Mouse (Mus musculus): ENCODE data around the gene Brinp3. TPM values are rescaled to one million over a fixed set of nuclear protein-coding genes. Genes with fewer than 3 reads are reported as not detected.

Brinp3 gene
- polyA plus RNA-seq, 1 experiment from 2014 or later: 0.11 TPM

DNA sequence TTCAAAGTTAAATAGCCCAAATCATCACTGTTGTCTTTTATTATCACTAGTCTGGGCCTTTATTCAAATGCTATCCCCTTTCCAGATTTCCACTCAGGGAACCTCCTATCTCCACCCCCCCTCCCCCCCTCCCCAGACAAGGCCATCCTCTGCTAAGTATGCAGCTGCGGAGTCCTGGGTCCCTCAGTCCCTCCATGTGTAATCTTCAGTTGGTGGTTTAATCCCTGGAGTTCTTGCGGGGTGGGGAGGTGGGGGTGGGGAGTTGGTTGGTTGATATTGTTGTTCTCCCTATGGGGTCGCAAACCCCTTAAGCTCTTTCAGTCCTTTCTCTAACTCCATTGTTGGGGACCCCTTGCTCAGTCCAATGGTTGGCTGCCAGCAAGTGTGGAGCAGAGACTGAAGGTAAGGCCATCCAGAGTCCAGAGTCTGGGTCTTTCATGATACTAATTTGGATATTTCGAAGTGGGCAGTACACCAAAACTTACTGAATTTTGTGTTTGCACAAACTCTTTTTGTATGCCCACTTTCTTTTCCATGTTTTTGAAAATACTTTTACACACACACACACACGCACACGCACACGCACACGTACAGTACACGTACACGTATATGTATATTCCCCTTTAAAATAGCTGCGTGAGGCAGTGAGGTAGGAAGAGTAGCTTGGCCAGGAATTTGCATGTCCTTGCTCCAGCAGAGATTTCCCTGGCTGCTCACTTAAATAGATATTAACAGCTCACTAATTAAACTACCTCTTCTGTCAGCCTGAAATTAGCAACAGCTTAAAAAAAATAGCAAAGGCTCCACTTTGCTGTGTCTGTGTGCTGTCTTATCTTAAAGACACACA, 29.4 kb downstream of the Brinp3 start:
- no peak overlapping the region for H3K9ac ChIP-seq (ENCODE audit: low read length)
- no peaks in the 10 kb centered on the region for H3K4me1 ChIP-seq (ENCODE audit: control insufficient read depth in 2 of 2, insufficient read depth in 2 of 2, low read length in 2 of 2)
- H3K9me3 ChIP-seq (ENCODE audit: control insufficient read depth, low read length): no peaks in the 10 kb centered on the region
- no peak overlapping the region for H3K4me2 ChIP-seq (ENCODE audit: low read length)
- no peak overlapping the region for H3K4me3 ChIP-seq (ENCODE audit: control insufficient read depth in 1 of 2, insufficient read depth in 1 of 2, low read depth in 1 of 2, low read length in 2 of 2)
- no peak overlapping the region for H3K27ac ChIP-seq (replicated peaks in 1 of 2; ENCODE audit: control insufficient read depth in 1 of 2, insufficient read depth in 1 of 2, low read depth in 2 of 2, low read length in 2 of 2)
- no peaks in the 10 kb centered on the region for H3K27me3 ChIP-seq (ENCODE audit: control insufficient read depth, insufficient read depth, low read length)
- ATAC-seq (ENCODE audit: insufficient number of reproducible peaks, insufficient read depth, low FRiP score, low read depth): no peak
- 74% methylated on average over 11 of the region's 11 CpGs for WGBS
- H3K36me3 ChIP-seq (ENCODE audit: control insufficient read depth, insufficient read depth, low read length): no peaks in the 10 kb centered on the region

DNA sequence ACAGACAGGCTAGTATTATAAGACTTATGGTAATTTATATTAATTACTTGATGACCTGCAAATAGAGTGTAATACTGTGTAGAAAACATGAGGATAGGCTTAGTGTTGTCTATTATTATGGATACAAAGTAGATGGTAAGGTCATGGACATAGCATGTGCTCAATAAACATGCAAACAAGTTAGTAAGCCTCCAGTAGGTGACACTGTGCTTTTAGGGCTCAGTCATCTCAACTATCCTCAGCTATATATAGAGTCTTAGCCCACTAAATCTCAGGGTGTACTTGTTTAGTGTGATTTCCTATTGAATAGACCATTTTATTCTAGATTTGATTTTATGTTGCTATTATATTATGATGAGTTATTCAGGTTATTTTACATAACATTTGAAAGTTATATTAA, 34.0 kb downstream of the Brinp3 start:
- H3K4me3 ChIP-seq (ENCODE audit: control insufficient read depth in 1 of 2, insufficient read depth in 1 of 2, low read depth in 1 of 2, low read length in 2 of 2): no peak overlapping the region
- H3K9me3 ChIP-seq (ENCODE audit: control insufficient read depth, low read length): no peaks in the 10 kb centered on the region
- H3K27me3 ChIP-seq (ENCODE audit: control insufficient read depth, insufficient read depth, low read length): no peaks in the 10 kb centered on the region
- H3K9ac ChIP-seq (ENCODE audit: low read length): no peak overlapping the region
- no peaks in the 10 kb centered on the region for H3K36me3 ChIP-seq (ENCODE audit: control insufficient read depth, insufficient read depth, low read length)
- H3K4me2 ChIP-seq (ENCODE audit: low read length): no peak overlapping the region
- H3K27ac ChIP-seq (replicated peaks in 1 of 2; ENCODE audit: control insufficient read depth in 1 of 2, insufficient read depth in 1 of 2, low read depth in 2 of 2, low read length in 2 of 2): no peak overlapping the region
- H3K4me1 ChIP-seq (ENCODE audit: control insufficient read depth in 2 of 2, insufficient read depth in 2 of 2, low read length in 2 of 2): no peaks in the 10 kb centered on the region
- ATAC-seq (ENCODE audit: insufficient number of reproducible peaks, insufficient read depth, low FRiP score, low read depth): no peak

DNA sequence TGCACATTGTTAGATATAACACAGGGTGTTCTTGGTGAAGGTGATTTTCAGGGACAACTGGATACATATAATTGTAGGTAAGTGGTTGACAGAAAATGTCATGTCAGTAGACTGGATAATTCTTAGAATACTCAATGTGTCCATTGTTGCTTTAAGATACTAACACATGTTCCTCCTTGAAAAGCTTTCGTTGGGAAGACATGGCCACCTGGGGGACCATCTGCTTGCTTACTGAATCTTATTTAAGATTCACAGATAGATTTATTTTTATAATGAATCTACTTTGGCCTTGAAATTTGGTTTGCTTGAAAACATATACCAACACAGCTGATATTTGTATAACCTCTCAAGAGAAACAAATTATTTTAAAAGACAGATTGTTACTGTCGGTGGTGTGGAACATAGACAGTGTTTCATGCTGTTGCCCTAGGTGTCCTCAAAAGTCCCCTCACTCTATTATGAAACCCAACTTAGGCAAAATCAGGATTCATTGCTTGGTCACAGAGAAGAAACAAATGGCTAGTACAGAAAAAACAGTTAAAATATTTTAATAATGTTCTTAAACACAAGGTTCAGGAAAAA, 52.4 kb downstream of the Brinp3 start:
- Histone ChIP-seq H3K36me3 (ENCODE audit: control insufficient read depth, insufficient read depth, low read length) (no peaks in the 10 kb centered on the region), H3K4me2 (ENCODE audit: low read length) (no peak overlapping the region), H3K9me3 (ENCODE audit: control insufficient read depth, low read length) (no peaks in the 10 kb centered on the region), H3K27ac (replicated peaks in 1 of 2; ENCODE audit: control insufficient read depth in 1 of 2, insufficient read depth in 1 of 2, low read depth in 2 of 2, low read length in 2 of 2) (no peak overlapping the region), H3K9ac (ENCODE audit: low read length) (no peak overlapping the region), H3K4me1 (ENCODE audit: control insufficient read depth in 2 of 2, insufficient read depth in 2 of 2, low read length in 2 of 2) (no peaks in the 10 kb centered on the region), H3K4me3 (ENCODE audit: control insufficient read depth in 1 of 2, insufficient read depth in 1 of 2, low read depth in 1 of 2, low read length in 2 of 2) (no peak overlapping the region), H3K27me3 (ENCODE audit: control insufficient read depth, insufficient read depth, low read length) (no peaks in the 10 kb centered on the region)
- no peak for ATAC-seq (ENCODE audit: insufficient number of reproducible peaks, insufficient read depth, low FRiP score, low read depth)
- 78% methylated on average over 2 of the region's 2 CpGs for WGBS

GRCm38 (mm10) chr1:146556982-146557381, 62.4 kb downstream of the Brinp3 start:
- Histone ChIP-seq H3K4me2 (ENCODE audit: low read length) (no peak overlapping the region), H3K4me1 (ENCODE audit: control insufficient read depth in 2 of 2, insufficient read depth in 2 of 2, low read length in 2 of 2) (no peaks in the 10 kb centered on the region), H3K9ac (ENCODE audit: low read length) (no peak overlapping the region), H3K9me3 (ENCODE audit: control insufficient read depth, low read length) (no peaks in the 10 kb centered on the region), H3K27me3 (ENCODE audit: control insufficient read depth, insufficient read depth, low read length) (no peaks in the 10 kb centered on the region), H3K4me3 (ENCODE audit: control insufficient read depth in 1 of 2, insufficient read depth in 1 of 2, low read depth in 1 of 2, low read length in 2 of 2) (no peak overlapping the region), H3K27ac (replicated peaks in 1 of 2; ENCODE audit: control insufficient read depth in 1 of 2, insufficient read depth in 1 of 2, low read depth in 2 of 2, low read length in 2 of 2) (no peak overlapping the region), H3K36me3 (ENCODE audit: control insufficient read depth, insufficient read depth, low read length) (no peaks in the 10 kb centered on the region)
- ATAC-seq (ENCODE audit: insufficient number of reproducible peaks, insufficient read depth, low FRiP score, low read depth): no peak

DNA sequence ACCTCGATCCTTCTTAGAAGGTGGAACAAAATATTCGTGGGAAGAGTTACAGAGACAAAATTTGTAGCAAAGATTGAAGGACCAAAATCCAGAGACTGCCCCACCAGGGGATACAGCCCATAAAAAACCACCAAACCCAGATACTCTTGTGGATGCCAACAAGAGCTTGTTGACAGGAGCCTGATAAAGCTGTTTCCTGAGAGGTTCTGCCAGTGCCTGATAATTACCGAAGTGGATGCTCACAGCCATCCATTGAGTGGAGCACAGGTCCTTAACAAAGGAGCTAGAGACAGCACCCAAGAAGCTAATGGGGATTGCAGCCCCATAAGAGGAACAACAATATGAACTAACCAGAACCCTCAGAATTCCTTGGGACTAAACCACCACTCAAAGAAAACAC, 67.6 kb downstream of the Brinp3 start:
- no peak overlapping the region for H3K4me3 ChIP-seq (ENCODE audit: control insufficient read depth in 1 of 2, insufficient read depth in 1 of 2, low read depth in 1 of 2, low read length in 2 of 2)
- no peak overlapping the region for H3K9ac ChIP-seq (ENCODE audit: low read length)
- 52% methylated on average over 3 of the region's 3 CpGs for WGBS
- H3K9me3 ChIP-seq (ENCODE audit: control insufficient read depth, low read length): no peaks in the 10 kb centered on the region
- ATAC-seq (ENCODE audit: insufficient number of reproducible peaks, insufficient read depth, low FRiP score, low read depth): no peak
- H3K27ac ChIP-seq (replicated peaks in 1 of 2; ENCODE audit: control insufficient read depth in 1 of 2, insufficient read depth in 1 of 2, low read depth in 2 of 2, low read length in 2 of 2): no peak overlapping the region
- no peaks in the 10 kb centered on the region for H3K4me1 ChIP-seq (ENCODE audit: control insufficient read depth in 2 of 2, insufficient read depth in 2 of 2, low read length in 2 of 2)
- H3K36me3 ChIP-seq (ENCODE audit: control insufficient read depth, insufficient read depth, low read length): no peaks in the 10 kb centered on the region
- H3K4me2 ChIP-seq (ENCODE audit: low read length): no peak overlapping the region
- H3K27me3 ChIP-seq (ENCODE audit: control insufficient read depth, insufficient read depth, low read length): no peaks in the 10 kb centered on the region

DNA sequence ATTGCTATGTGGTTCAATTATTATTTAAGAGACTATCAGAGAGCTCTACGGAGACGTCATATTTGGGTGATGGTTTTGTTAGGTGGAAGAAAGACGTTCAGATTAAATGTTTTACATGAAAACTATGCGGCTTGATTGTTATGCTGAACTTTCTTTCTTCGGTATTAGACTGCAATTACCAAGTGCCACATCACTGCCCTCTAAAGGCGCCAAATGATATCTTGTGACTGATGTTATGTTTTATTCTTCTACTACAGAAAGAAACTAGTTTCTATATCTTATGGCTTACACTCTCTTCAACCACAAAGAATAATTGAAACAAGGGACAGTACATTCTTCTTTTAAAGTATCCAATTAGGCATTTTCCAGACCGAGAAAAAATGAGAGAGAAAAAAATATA, 89.6 kb downstream of the Brinp3 start:
- Histone ChIP-seq H3K9me3 (ENCODE audit: control insufficient read depth, low read length) (no peaks in the 10 kb centered on the region), H3K4me1 (ENCODE audit: control insufficient read depth in 2 of 2, insufficient read depth in 2 of 2, low read length in 2 of 2) (no peaks in the 10 kb centered on the region), H3K27ac (replicated peaks in 1 of 2; ENCODE audit: control insufficient read depth in 1 of 2, insufficient read depth in 1 of 2, low read depth in 2 of 2, low read length in 2 of 2) (no peak overlapping the region), H3K9ac (ENCODE audit: low read length) (no peak overlapping the region), H3K36me3 (ENCODE audit: control insufficient read depth, insufficient read depth, low read length) (no peaks in the 10 kb centered on the region), H3K27me3 (ENCODE audit: control insufficient read depth, insufficient read depth, low read length) (no peaks in the 10 kb centered on the region), H3K4me3 (ENCODE audit: control insufficient read depth in 1 of 2, insufficient read depth in 1 of 2, low read depth in 1 of 2, low read length in 2 of 2) (no peak overlapping the region), H3K4me2 (ENCODE audit: low read length) (no peak overlapping the region)
- 65% methylated on average over 7 of the region's 7 CpGs for WGBS
- ATAC-seq (ENCODE audit: insufficient number of reproducible peaks, insufficient read depth, low FRiP score, low read depth): no peak

DNA sequence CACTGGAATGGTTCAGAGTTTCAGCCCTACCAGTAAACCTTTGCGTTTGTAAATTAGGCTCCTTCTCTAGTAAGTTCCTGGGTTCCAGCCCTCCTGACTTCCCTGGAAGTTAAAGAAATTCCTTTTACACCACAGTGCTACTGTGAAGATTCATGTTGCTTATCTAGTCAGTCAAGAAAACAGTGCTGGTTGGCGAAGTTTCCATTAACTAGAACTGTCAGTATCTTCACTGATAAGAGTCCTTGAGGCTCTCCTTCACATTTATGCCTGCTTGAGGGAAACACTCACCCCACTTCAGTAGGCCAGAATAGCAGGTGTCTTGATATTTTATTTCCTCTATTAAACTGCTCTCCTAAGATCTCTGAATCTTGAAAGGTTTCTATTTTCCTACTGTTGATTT, 138.3 kb downstream of the Brinp3 start:
- Histone ChIP-seq H3K4me2 (ENCODE audit: low read length) (no peak overlapping the region), H3K36me3 (ENCODE audit: control insufficient read depth, insufficient read depth, low read length) (no peaks in the 10 kb centered on the region), H3K9me3 (ENCODE audit: control insufficient read depth, low read length) (no peaks in the 10 kb centered on the region), H3K9ac (ENCODE audit: low read length) (no peak overlapping the region), H3K4me3 (ENCODE audit: control insufficient read depth in 1 of 2, insufficient read depth in 1 of 2, low read depth in 1 of 2, low read length in 2 of 2) (no peak overlapping the region), H3K27me3 (ENCODE audit: control insufficient read depth, insufficient read depth, low read length) (no peaks in the 10 kb centered on the region), H3K27ac (replicated peaks in 1 of 2; ENCODE audit: control insufficient read depth in 1 of 2, insufficient read depth in 1 of 2, low read depth in 2 of 2, low read length in 2 of 2) (no peak overlapping the region), H3K4me1 (ENCODE audit: control insufficient read depth in 2 of 2, insufficient read depth in 2 of 2, low read length in 2 of 2) (no peaks in the 10 kb centered on the region)
- 28% methylated on average over 2 of the region's 2 CpGs for WGBS
- ATAC-seq (ENCODE audit: insufficient number of reproducible peaks, insufficient read depth, low FRiP score, low read depth): no peak

DNA sequence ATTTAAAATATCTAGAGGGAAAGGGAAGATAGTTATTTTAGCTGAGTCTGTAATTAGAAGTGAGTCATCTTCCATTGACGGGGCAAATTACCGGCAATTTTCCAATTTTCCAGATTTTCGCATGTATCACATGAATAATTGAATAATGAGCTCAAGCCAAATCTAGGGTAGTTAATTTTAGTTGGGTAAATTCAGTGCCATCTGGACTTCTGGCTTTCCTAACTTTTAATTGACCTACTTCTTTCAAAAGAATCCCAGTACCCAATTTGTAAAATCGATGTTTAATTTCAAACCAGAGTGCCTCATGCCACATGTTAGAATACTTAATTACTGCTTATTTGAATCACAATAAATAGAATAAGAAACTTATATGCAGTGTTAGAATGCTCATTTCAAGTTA, 162.7 kb downstream of the Brinp3 start:
- Histone ChIP-seq H3K4me2 (ENCODE audit: low read length) (no peak overlapping the region), H3K4me1 (ENCODE audit: control insufficient read depth in 2 of 2, insufficient read depth in 2 of 2, low read length in 2 of 2) (no peaks in the 10 kb centered on the region), H3K36me3 (ENCODE audit: control insufficient read depth, insufficient read depth, low read length) (no peaks in the 10 kb centered on the region), H3K27me3 (ENCODE audit: control insufficient read depth, insufficient read depth, low read length) (no peaks in the 10 kb centered on the region), H3K9ac (ENCODE audit: low read length) (no peak overlapping the region), H3K4me3 (ENCODE audit: control insufficient read depth in 1 of 2, insufficient read depth in 1 of 2, low read depth in 1 of 2, low read length in 2 of 2) (no peak overlapping the region), H3K9me3 (ENCODE audit: control insufficient read depth, low read length) (no peaks in the 10 kb centered on the region), H3K27ac (replicated peaks in 1 of 2; ENCODE audit: control insufficient read depth in 1 of 2, insufficient read depth in 1 of 2, low read depth in 2 of 2, low read length in 2 of 2) (no peak overlapping the region)
- 89% methylated on average over 4 of the region's 4 CpGs for WGBS
- no peak for ATAC-seq (ENCODE audit: insufficient number of reproducible peaks, insufficient read depth, low FRiP score, low read depth)

All from heart, embryonic 14.5 days (tissue).